Mouse (Mus musculus): ENCODE results near the gene Ric8a. TPM values are rescaled to one million over a fixed set of nuclear protein-coding genes. Genes with fewer than 3 reads are reported as not detected.
"Not testable (repeated sequence)": the region's sequence is repeated elsewhere in the genome, so short reads cannot be mapped to it uniquely, and the experiment has no call there.

Ric8a gene
- polyA plus RNA-seq, 1 experiment from 2014 or later, result 49.4 TPM

GRCm38 (mm10) chr7:140877364-140877763 is 20.6 kb downstream of the Ric8a start:
- 86% methylated on average over 6 of the region's 6 CpGs for WGBS
- no peak for ATAC-seq (ENCODE audit: low FRiP score, low TSS enrichment)
- Histone ChIP-seq H3K27ac (ENCODE audit: low read depth, low read length) (no peak overlapping the region), H3K9me3 (ENCODE audit: control insufficient read depth, low read length) (no peaks in the 10 kb centered on the region), H3K27me3 (ENCODE audit: control insufficient read depth, insufficient read depth, low read length) (no peaks in the 10 kb centered on the region), H3K4me1 (ENCODE audit: control insufficient read depth, insufficient read depth, low read length) (no peaks in the 10 kb centered on the region; the same call in 1 of the 2 replicates), H3K36me3 (ENCODE audit: control insufficient read depth, insufficient read depth, low read length) (peaks cover 12% of the 10 kb centered on the region; the same call in 1 of the 2 replicates), H3K4me2 (replicated peaks; ENCODE audit: low read depth, low read length) (no peak overlapping the region), H3K9ac (ENCODE audit: low read depth, low read length) (no peak overlapping the region), H3K4me3 (ENCODE audit: low read length) (no peak overlapping the region)

- 94% methylated on average over 7 of the region's 7 CpGs for WGBS
- Histone ChIP-seq H3K4me2 (replicated peaks; ENCODE audit: low read depth, low read length) (no peak overlapping the region), H3K36me3 (ENCODE audit: control insufficient read depth, insufficient read depth, low read length) (peaks cover 18% of the 10 kb centered on the region; the same call in 1 of the 2 replicates), H3K4me3 (ENCODE audit: low read length) (no peak overlapping the region), H3K27me3 (ENCODE audit: control insufficient read depth, insufficient read depth, low read length) (no peaks in the 10 kb centered on the region), H3K9ac (ENCODE audit: low read depth, low read length) (no peak overlapping the region), H3K9me3 (ENCODE audit: control insufficient read depth, low read length) (no peaks in the 10 kb centered on the region), H3K4me1 (ENCODE audit: control insufficient read depth, insufficient read depth, low read length) (no peaks in the 10 kb centered on the region; the same call in 1 of the 2 replicates), H3K27ac (ENCODE audit: low read depth, low read length) (no peak overlapping the region)
- no peak for ATAC-seq (ENCODE audit: low FRiP score, low TSS enrichment)
Measured at GRCm38 (mm10) chr7:140879355-140879754, 22.6 kb downstream of the Ric8a start.

GRCm38 (mm10) chr7:140880419-140880818 is 23.7 kb downstream of the Ric8a start:
- no peak overlapping the region for H3K9ac ChIP-seq (ENCODE audit: low read depth, low read length)
- WGBS, result 71% methylated on average over 3 of the region's 3 CpGs
- no peak for ATAC-seq (ENCODE audit: low FRiP score, low TSS enrichment)
- no peaks in the 10 kb centered on the region for H3K27me3 ChIP-seq (ENCODE audit: control insufficient read depth, insufficient read depth, low read length)
- no peaks in the 10 kb centered on the region for H3K9me3 ChIP-seq (ENCODE audit: control insufficient read depth, low read length)
- H3K4me1 ChIP-seq (ENCODE audit: control insufficient read depth, insufficient read depth, low read length), result no peaks in the 10 kb centered on the region; the same call in 1 of the 2 replicates
- peaks cover 16% of the 10 kb centered on the region; the same call in 1 of the 2 replicates for H3K36me3 ChIP-seq (ENCODE audit: control insufficient read depth, insufficient read depth, low read length)
- H3K4me2 ChIP-seq (replicated peaks; ENCODE audit: low read depth, low read length), result no peak overlapping the region
- H3K4me3 ChIP-seq (ENCODE audit: low read length), result no peak overlapping the region
- H3K27ac ChIP-seq (ENCODE audit: low read depth, low read length), result no peak overlapping the region

GRCm38 (mm10) chr7:140880865-140881515 is 24.2 kb downstream of the Ric8a start:
- ATAC-seq (ENCODE audit: low FRiP score, low TSS enrichment), result no peak
- Histone ChIP-seq H3K9me3 (ENCODE audit: control insufficient read depth, low read length) (no peaks in the 10 kb centered on the region), H3K4me2 (replicated peaks; ENCODE audit: low read depth, low read length) (peak overlapping the region; percentile 78), H3K36me3 (ENCODE audit: control insufficient read depth, insufficient read depth, low read length) (peaks cover 17% of the 10 kb centered on the region; the same call in 1 of the 2 replicates), H3K27ac (ENCODE audit: low read depth, low read length) (peak overlapping the region; percentile 88; the same call in 1 of the 2 replicates), H3K9ac (ENCODE audit: low read depth, low read length) (peak overlapping the region; percentile 78; the same call in 1 of the 2 replicates), H3K27me3 (ENCODE audit: control insufficient read depth, insufficient read depth, low read length) (no peaks in the 10 kb centered on the region), H3K4me1 (ENCODE audit: control insufficient read depth, insufficient read depth, low read length) (no peaks in the 10 kb centered on the region; the same call in 1 of the 2 replicates), H3K4me3 (ENCODE audit: low read length) (peak overlapping the region; percentile 97)
- 21% methylated on average over 8 of the region's 8 CpGs for WGBS

GRCm38 (mm10) chr7:140881696-140882468 is 25.1 kb downstream of the Ric8a start, which contains the start of the genes Psmd13 and Sirt3:
TSS of gene Psmd13 (plus strand) at chr7:140881968.
TSS of gene Sirt3 (minus strand) at chr7:140882309.
- WGBS, result under 1% methylated on average over 59 of the region's 59 CpGs
- no peaks in the 10 kb centered on the region for H3K9me3 ChIP-seq (ENCODE audit: control insufficient read depth, low read length)

GRCm38 (mm10) chr7:140882469-140882803 is 25.7 kb downstream of the Ric8a start:
- Histone ChIP-seq H3K27me3 (ENCODE audit: control insufficient read depth, insufficient read depth, low read length) (no peaks in the 10 kb centered on the region), H3K9ac (ENCODE audit: low read depth, low read length) (peak overlapping the region; percentile 78), H3K4me1 (ENCODE audit: control insufficient read depth, insufficient read depth, low read length) (no peaks in the 10 kb centered on the region; the same call in 1 of the 2 replicates), H3K36me3 (ENCODE audit: control insufficient read depth, insufficient read depth, low read length) (peaks cover 24% of the 10 kb centered on the region), H3K4me2 (replicated peaks; ENCODE audit: low read depth, low read length) (peak overlapping the region; percentile 78), H3K27ac (ENCODE audit: low read depth, low read length) (peak overlapping the region; percentile 47; the same call in 1 of the 2 replicates), H3K9me3 (ENCODE audit: control insufficient read depth, low read length) (no peaks in the 10 kb centered on the region), H3K4me3 (ENCODE audit: low read length) (peak overlapping the region; percentile 97)
- WGBS, result under 1% methylated on average over 12 of the region's 12 CpGs
- ATAC-seq (ENCODE audit: low FRiP score, low TSS enrichment), result peak; percentile 48; the same call in 1 of the 2 replicates

More at GRCm38 (mm10) chr7:140881696-140882468, 25.1 kb downstream of the Ric8a start, which contains the start of the genes Psmd13 and Sirt3:
- Histone ChIP-seq H3K36me3 (ENCODE audit: control insufficient read depth, insufficient read depth, low read length) (peaks cover 21% of the 10 kb centered on the region), H3K4me1 (ENCODE audit: control insufficient read depth, insufficient read depth, low read length) (no peaks in the 10 kb centered on the region; the same call in 1 of the 2 replicates), H3K4me3 (ENCODE audit: low read length) (peak within 1 kb of the TSS; percentile 97), H3K27me3 (ENCODE audit: control insufficient read depth, insufficient read depth, low read length) (no peaks in the 10 kb centered on the region), H3K27ac (ENCODE audit: low read depth, low read length) (peak within 1 kb of the TSS; percentile 88), H3K9ac (ENCODE audit: low read depth, low read length) (peak within 1 kb of the TSS; percentile 78), H3K4me2 (replicated peaks; ENCODE audit: low read depth, low read length) (peak within 1 kb of the TSS; percentile 78)
- ATAC-seq (ENCODE audit: low FRiP score, low TSS enrichment), result peak; percentile 98

GRCm38 (mm10) chr7:140890636-140891035 is 33.9 kb downstream of the Ric8a start:
- not testable (repeated sequence) for H3K4me1 ChIP-seq (ENCODE audit: control insufficient read depth, insufficient read depth, low read length); H3K9me3 ChIP-seq (ENCODE audit: control insufficient read depth, low read length); H3K9ac ChIP-seq (ENCODE audit: low read depth, low read length); ATAC-seq (ENCODE audit: low FRiP score, low TSS enrichment); H3K27ac ChIP-seq (ENCODE audit: low read depth, low read length); H3K27me3 ChIP-seq (ENCODE audit: control insufficient read depth, insufficient read depth, low read length); H3K4me3 ChIP-seq (ENCODE audit: low read length); H3K4me2 ChIP-seq (replicated peaks; ENCODE audit: low read depth, low read length)
- WGBS, result 97% methylated on average over 16 of the region's 16 CpGs
- H3K36me3 ChIP-seq (ENCODE audit: control insufficient read depth, insufficient read depth, low read length), result peaks cover 74% of the 10 kb centered on the region

GRCm38 (mm10) chr7:140894031-140894430 is 37.3 kb downstream of the Ric8a start:
- Histone ChIP-seq H3K4me1 (ENCODE audit: control insufficient read depth, insufficient read depth, low read length) (no peaks in the 10 kb centered on the region), H3K9ac (ENCODE audit: low read depth, low read length) (no peak overlapping the region), H3K27ac (ENCODE audit: low read depth, low read length) (no peak overlapping the region), H3K4me3 (ENCODE audit: low read length) (no peak overlapping the region), H3K4me2 (replicated peaks; ENCODE audit: low read depth, low read length) (no peak overlapping the region), H3K27me3 (ENCODE audit: control insufficient read depth, insufficient read depth, low read length) (no peaks in the 10 kb centered on the region), H3K9me3 (ENCODE audit: control insufficient read depth, low read length) (no peaks in the 10 kb centered on the region), H3K36me3 (ENCODE audit: control insufficient read depth, insufficient read depth, low read length) (peaks cover 68% of the 10 kb centered on the region)
- ATAC-seq (ENCODE audit: low FRiP score, low TSS enrichment), result no peak
- 91% methylated on average over 7 of the region's 7 CpGs for WGBS
